Mouse (Mus musculus) G1E (cell line): ENCODE data around the gene Tedc2.

Source experiments
- CTCF ChIP-seq: IDR thresholded peaks from 2 replicates; pipeline ENCODE4 v1.5.1; 2012; ENCODE audit warnings: low read depth, low read length, inconsistent platforms, mixed read lengths
- GATA1 ChIP-seq: IDR thresholded peaks from 2 replicates; pipeline ENCODE4 v1.6.1; 2012; ENCODE audit warnings: borderline replicate concordance, low read length, inconsistent platforms, mixed read lengths
- POLR2AphosphoS5 ChIP-seq: IDR thresholded peaks from 2 replicates; pipeline ENCODE4 v1.6.1; 2012; ENCODE audit warnings: low read depth, low read length, inconsistent platforms; ENCODE audit not compliant: insufficient replicate concordance
- TAL1 ChIP-seq: conservative IDR thresholded peaks from 2 replicates; pipeline ENCODE4 v1.6.1; 2012; ENCODE audit warnings: low read depth, low read length, inconsistent platforms, mixed read lengths

DNA sequence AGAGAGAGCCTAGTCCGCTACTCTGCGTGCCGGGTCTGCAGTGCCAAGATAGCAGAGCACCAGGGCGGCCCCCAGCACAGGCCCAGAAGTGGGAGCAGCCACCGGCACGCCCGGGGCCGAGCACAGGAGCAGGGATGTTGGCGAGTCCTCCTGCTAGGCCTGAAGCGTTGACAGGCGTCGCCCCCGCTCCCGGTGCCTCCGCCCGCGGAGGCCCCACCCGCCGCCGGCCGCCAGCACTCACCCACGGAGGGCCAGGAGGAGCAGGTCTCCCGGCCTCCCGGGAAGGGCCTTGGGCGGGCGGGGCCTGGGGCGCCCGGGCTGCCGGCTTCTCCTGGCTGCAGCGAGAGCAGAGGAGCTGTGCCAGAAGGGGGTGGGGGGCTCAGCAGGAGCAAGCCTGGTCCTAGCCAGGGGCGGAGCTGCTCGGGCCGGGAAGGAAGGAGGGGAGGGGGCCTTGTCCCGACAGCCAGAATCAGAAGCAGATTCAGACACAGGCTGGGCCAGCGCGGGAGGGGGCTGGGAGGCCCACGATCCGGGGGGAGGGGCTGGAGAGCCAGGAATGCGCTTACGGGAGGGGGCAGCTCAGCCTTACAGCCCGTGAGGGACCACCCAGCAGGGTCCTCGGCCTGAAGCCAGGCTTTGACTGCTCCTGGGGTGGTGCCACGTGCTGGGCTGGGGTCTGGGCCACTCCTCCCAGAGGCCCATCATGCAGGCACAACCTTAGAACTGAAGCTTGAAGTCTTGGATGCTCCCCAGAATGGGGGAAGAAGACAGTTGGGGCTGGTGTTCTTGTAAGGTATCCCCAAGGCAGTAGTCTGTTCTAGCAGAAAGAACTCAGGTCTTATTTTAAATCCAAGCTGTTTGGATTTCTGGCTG, 11.4 kb downstream of the Tedc2 start, which contains the start of gene Ntn3:
- TF ChIP-seq CTCF (no peak), TAL1 (no peak; the same call in 1 of the 2 replicates), GATA1 (no peak), POLR2AphosphoS5 (no peak)
